Mouse (Mus musculus) myocyte (in vitro differentiated cells): Measurements from ENCODE around the gene Tent4b. TPM values are rescaled to one million over a fixed set of nuclear protein-coding genes. Genes with fewer than 3 reads are reported as not detected.

Source experiments
- H3K27me3 ChIP-seq: one replicate; pipeline ENCODE4 v1.6.1; 2011; ENCODE audit not compliant: control insufficient read depth, insufficient read depth, insufficient read length
- H3K36me3 ChIP-seq: one replicate; pipeline ENCODE4 v1.6.1; 2011; ENCODE audit not compliant: control insufficient read depth, insufficient read depth
- H3K4me2 ChIP-seq: one replicate; pipeline ENCODE4 v1.6.1; 2011; ENCODE audit warnings: low read depth, control low read depth
- H3K4me3 ChIP-seq: one replicate; pipeline ENCODE4 v1.5.1; 2011; ENCODE audit warnings: mild to moderate bottlenecking, control low read depth, moderate library complexity
- H3K79me2 ChIP-seq: one replicate; pipeline ENCODE4 v1.6.1; 2011; ENCODE audit not compliant: control insufficient read depth, insufficient read depth
- H3ac ChIP-seq: one replicate; pipeline ENCODE4 v1.6.1; 2011; ENCODE audit not compliant: control insufficient read depth, insufficient read length
- CEBPB ChIP-seq: IDR thresholded peaks from 2 replicates; pipeline ENCODE4 v1.6.1; 2011; ENCODE audit warnings: mild to moderate bottlenecking, moderate library complexity; ENCODE audit not compliant: poor library complexity, insufficient read depth, severe bottlenecking
- E2F4 ChIP-seq: IDR thresholded peaks from one replicate; pipeline ENCODE4 v1.6.1; 2011; ENCODE audit warnings: mild to moderate bottlenecking, control low read depth, moderate library complexity; ENCODE audit not compliant: insufficient read depth
- MAX ChIP-seq: IDR thresholded peaks from one replicate; pipeline ENCODE4 v1.6.1; 2011; ENCODE audit warnings: low read depth, mild to moderate bottlenecking, control low read depth
- MYOD1 ChIP-seq, 3 experiments: IDR thresholded peaks; one replicate each; pipeline ENCODE4 v1.6.1; 2011; ENCODE audit warnings: control low read depth in 2 of 3, low read depth in 2 of 3, mild to moderate bottlenecking in 2 of 3, moderate library complexity in 1 of 3; ENCODE audit not compliant: insufficient read length in 2 of 3, control insufficient read depth in 1 of 3
- MYOG ChIP-seq, 3 experiments: IDR thresholded peaks; one replicate each; pipeline ENCODE4 v1.6.1; 2011; ENCODE audit warnings: control low read depth in 2 of 3, low read depth in 2 of 3, mild to moderate bottlenecking in 2 of 3; ENCODE audit not compliant: insufficient read length in 2 of 3, control insufficient read depth in 1 of 3, insufficient read depth in 1 of 3
- POLR2A ChIP-seq: IDR thresholded peaks from one replicate; pipeline ENCODE4 v1.6.1; 2011; ENCODE audit warnings: low read depth, mild to moderate bottlenecking, control low read depth, moderate library complexity; ENCODE audit not compliant: insufficient read length
- POLR2AphosphoS2 ChIP-seq: IDR thresholded peaks from one replicate; pipeline ENCODE4 v1.6.1; 2011; ENCODE audit warnings: low read depth, control low read depth; ENCODE audit not compliant: insufficient read length
- REST ChIP-seq: IDR thresholded peaks from one replicate; pipeline ENCODE4 v1.6.1; 2011; ENCODE audit warnings: mild to moderate bottlenecking, control low read depth, moderate library complexity; ENCODE audit not compliant: insufficient read depth, insufficient read length
- SRF ChIP-seq: IDR thresholded peaks from one replicate; pipeline ENCODE4 v1.6.1; 2011; ENCODE audit warnings: low read depth; ENCODE audit not compliant: control insufficient read depth, insufficient read length
- TCF12 ChIP-seq: IDR thresholded peaks from one replicate; pipeline ENCODE4 v1.6.1; 2011; ENCODE audit warnings: mild to moderate bottlenecking, control low read depth; ENCODE audit not compliant: poor library complexity, insufficient read depth, severe bottlenecking
- TCF3 ChIP-seq: IDR thresholded peaks from one replicate; pipeline ENCODE4 v1.6.1; 2011; ENCODE audit warnings: low read depth, control low read depth; ENCODE audit not compliant: insufficient read length
- USF1 ChIP-seq: IDR thresholded peaks from one replicate; pipeline ENCODE4 v1.6.1; 2011; ENCODE audit warnings: low read depth, mild to moderate bottlenecking, control low read depth, moderate library complexity
- polyA plus RNA-seq: library from polyadenylated mRNA; unstranded; fragments of >200 nt; fragmentation: generic; extraction: Trizol; gene quantifications from one replicate; pipeline ENCODE4 v1.2.1, GENCODE M21; 2012; ENCODE audit warnings: missing spikeins

The Tent4b gene
- polyA plus RNA-seq, 1 experiment: 10.7 TPM

- no peak overlapping the region for H3K4me3 ChIP-seq
- H3K79me2 ChIP-seq: peaks cover 36% of the 10 kb centered on the region
- H3K36me3 ChIP-seq: no peaks in the 10 kb centered on the region
- no peaks in the 10 kb centered on the region for H3K27me3 ChIP-seq
- H3ac ChIP-seq: no peak overlapping the region
- TF ChIP-seq USF1: no peak
- peak in 2 of 3 experiments; percentile 46 to 68 for TF ChIP-seq MYOD1 (IDR thresholded peaks at IDR 0.05; ENCODE audit: control insufficient read depth in 1 of 3, insufficient read length in 2 of 3, low read depth in 2 of 3)
- TF ChIP-seq POLR2AphosphoS2: peak; percentile 52
- peak; percentile 13 for TF ChIP-seq POLR2A
- peak; percentile 15 for TF ChIP-seq TCF12
- H3K4me2 ChIP-seq: peak overlapping the region; percentile 68
Observed at GRCm38 (mm10) chr8:88280904-88281303, 81.9 kb downstream of the Tent4b start.

- Histone ChIP-seq H3K36me3 (no peaks in the 10 kb centered on the region), H3ac (no peak overlapping the region), H3K79me2 (peaks cover 31% of the 10 kb centered on the region), H3K4me3 (no peak overlapping the region), H3K27me3 (no peaks in the 10 kb centered on the region), H3K4me2 (peak overlapping the region; percentile 77)
- TF ChIP-seq MYOD1 (IDR thresholded peaks at IDR 0.05; ENCODE audit: control insufficient read depth in 1 of 3, insufficient read length in 2 of 3, low read depth in 2 of 3) (peak; percentile 43 to 55 (median 50)), CEBPB (peak; percentile 92), MYOG (IDR thresholded peaks at IDR 0.05; ENCODE audit: control insufficient read depth in 1 of 3, insufficient read depth in 1 of 3, insufficient read length in 2 of 3, low read depth in 2 of 3) (peak in 1 of 3 experiments; percentile 9), E2F4 (no peak), TCF12 (peak; percentile 74)
Observed at GRCm38 (mm10) chr8:88282684-88283083, 83.7 kb downstream of the Tent4b start.

- Histone ChIP-seq H3K4me2 (peak overlapping the region; percentile 77), H3K4me3 (no peak overlapping the region), H3K79me2 (peaks cover 36% of the 10 kb centered on the region), H3ac (no peak overlapping the region), H3K27me3 (no peaks in the 10 kb centered on the region), H3K36me3 (no peaks in the 10 kb centered on the region)
- TF ChIP-seq E2F4 (no peak), USF1 (no peak), POLR2AphosphoS2 (peak; percentile 60), MYOD1 (IDR thresholded peaks at IDR 0.05; ENCODE audit: control insufficient read depth in 1 of 3, insufficient read length in 2 of 3, low read depth in 2 of 3) (peak; percentile 27 to 88 (median 74)), POLR2A (peak; percentile 39), MAX (no peak), SRF (no peak)
Observed at GRCm38 (mm10) chr8:88283243-88284115, 84.5 kb downstream of the Tent4b start.

DNA sequence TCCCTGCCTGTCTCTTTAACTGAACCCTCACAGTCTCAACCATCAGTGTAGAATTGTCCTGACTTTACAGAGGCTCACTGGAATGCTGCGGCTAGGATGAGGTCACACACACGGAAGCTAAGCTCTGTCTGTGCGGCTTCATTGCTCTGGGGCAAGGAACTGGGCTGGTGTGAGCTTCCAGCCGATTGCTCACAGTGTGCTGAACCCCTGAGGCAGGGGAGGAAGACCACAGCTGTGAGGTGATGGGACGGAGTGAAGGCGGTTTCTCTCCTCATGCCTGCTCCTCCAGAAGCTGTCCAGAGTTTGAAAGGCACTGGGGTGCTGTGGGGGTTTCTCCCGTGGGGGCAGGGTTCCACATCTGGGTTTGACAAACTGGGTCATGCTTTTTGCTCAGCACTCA is 85.7 kb downstream of the Tent4b start:
- Histone ChIP-seq H3K4me2 (peak overlapping the region; percentile 92), H3K36me3 (no peaks in the 10 kb centered on the region), H3K4me3 (peak overlapping the region; percentile 7), H3ac (no peak overlapping the region), H3K27me3 (no peaks in the 10 kb centered on the region), H3K79me2 (peaks cover 42% of the 10 kb centered on the region)
- TF ChIP-seq E2F4 (no peak), TCF3 (no peak), REST (no peak), POLR2A (peak; percentile 67), MYOD1 (IDR thresholded peaks at IDR 0.05; ENCODE audit: control insufficient read depth in 1 of 3, insufficient read length in 2 of 3, low read depth in 2 of 3) (peak in 2 of 3 experiments; percentile 60 to 78), MYOG (IDR thresholded peaks at IDR 0.05; ENCODE audit: control insufficient read depth in 1 of 3, insufficient read depth in 1 of 3, insufficient read length in 2 of 3, low read depth in 2 of 3) (peak in 1 of 3 experiments; percentile 71), POLR2AphosphoS2 (peak; percentile 68), USF1 (no peak)

GRCm38 (mm10) chr8:88285469-88286356 is 86.7 kb downstream of the Tent4b start:
- no peak overlapping the region for H3ac ChIP-seq
- TF ChIP-seq REST: no peak
- TF ChIP-seq MYOG (IDR thresholded peaks at IDR 0.05; ENCODE audit: control insufficient read depth in 1 of 3, insufficient read depth in 1 of 3, insufficient read length in 2 of 3, low read depth in 2 of 3): peak; percentile 61 to 88 (median 62)
- peak; percentile 68 for TF ChIP-seq TCF12
- TF ChIP-seq MYOD1 (IDR thresholded peaks at IDR 0.05; ENCODE audit: control insufficient read depth in 1 of 3, insufficient read length in 2 of 3, low read depth in 2 of 3): peak in 2 of 3 experiments; percentile 73 to 83
- TF ChIP-seq MAX: no peak
- H3K4me3 ChIP-seq: peak overlapping the region; percentile 7

More at GRCm38 (mm10) chr8:88285469-88286356, 86.7 kb downstream of the Tent4b start:
- Histone ChIP-seq H3K79me2 (peaks cover 52% of the 10 kb centered on the region), H3K4me2 (peak overlapping the region; percentile 92), H3K36me3 (no peaks in the 10 kb centered on the region), H3K27me3 (no peaks in the 10 kb centered on the region)
